15 mouse cellular contexts compared by ENCODE assay signal in genomic region chr17:66436811-66437210, GRCm38 (mm10). TPM values are rescaled to one million over a fixed set of nuclear protein-coding genes. Genes with fewer than 3 reads are reported as not detected.
DNase-seq lines count a peak whose midpoint lies in the region; ATAC-seq lines count a peak whose summit lies in the region.
"Had no signal": no experiment of that assay in that cellular context is flagged by ENCODE, and none has a peak within 500 bp of the region (broad histone marks: within the 10 kb centered on the region; RNA-seq: fewer than 3 reads in every experiment).

No protein-coding gene starts in this region.

- WGBS in embryonic facial prominence, embryonic 11.5 days = 75% methylated on average over 8 of the region's 8 CpGs
- WGBS in embryonic facial prominence, embryonic 10.5 days = 85% methylated on average over 8 of the region's 8 CpGs
- 39% methylated on average over 8 of the region's 8 CpGs for WGBS in hindbrain, embryonic 15.5 days

- no peaks in the 10 kb centered on the region; the same call in 1 of the 2 replicates for H3K4me1 ChIP-seq in embryonic facial prominence, embryonic 11.5 days (ENCODE audit: control insufficient read depth, insufficient read depth, low read length)
- H3K4me1 ChIP-seq in embryonic facial prominence, embryonic 10.5 days = peaks cover 37% of the 10 kb centered on the region
- H3K4me1 ChIP-seq in hindbrain, embryonic 15.5 days (replicated peaks) = peaks cover 37% of the 10 kb centered on the region

- H3K9ac ChIP-seq in embryonic facial prominence, embryonic 11.5 days (replicated peaks; ENCODE audit: low read length) = no peak overlapping the region
- H3K9ac ChIP-seq in hindbrain, embryonic 15.5 days = no peak overlapping the region

- no peak overlapping the region for H3K4me3 ChIP-seq in embryonic facial prominence, embryonic 11.5 days (ENCODE audit: low read depth, low read length)
- H3K4me3 ChIP-seq in embryonic facial prominence, embryonic 10.5 days = no peak overlapping the region
- H3K4me3 ChIP-seq in hindbrain, embryonic 15.5 days = no peak overlapping the region

- no peak overlapping the region for H3K4me2 ChIP-seq in embryonic facial prominence, embryonic 11.5 days (ENCODE audit: low read depth, low read length)
- no peak overlapping the region for H3K4me2 ChIP-seq in hindbrain, embryonic 15.5 days
- H3K4me2 ChIP-seq: liver, embryonic 11.5 days had no signal

- H3K36me3 ChIP-seq in embryonic facial prominence, embryonic 11.5 days (replicated peaks; ENCODE audit: control insufficient read depth, insufficient read depth, low read depth, low read length) = no peaks in the 10 kb centered on the region
- peaks cover 43% of the 10 kb centered on the region for H3K36me3 ChIP-seq in embryonic facial prominence, embryonic 10.5 days (replicated peaks)
- peaks cover 5% of the 10 kb centered on the region; the same call in 1 of the 2 replicates for H3K36me3 ChIP-seq in hindbrain, embryonic 15.5 days
- H3K36me3 ChIP-seq: G1E had no signal

- no peaks in the 10 kb centered on the region for H3K27me3 ChIP-seq in embryonic facial prominence, embryonic 11.5 days (ENCODE audit: control insufficient read depth, insufficient read depth, low read length)
- H3K27me3 ChIP-seq in embryonic facial prominence, embryonic 10.5 days (replicated peaks; ENCODE audit: low read depth, poor library complexity, severe bottlenecking) = no peaks in the 10 kb centered on the region
- H3K27me3 ChIP-seq in hindbrain, embryonic 15.5 days = no peaks in the 10 kb centered on the region

- H3K9me3 ChIP-seq in embryonic facial prominence, embryonic 11.5 days (replicated peaks; ENCODE audit: control insufficient read depth, low read length) = no peaks in the 10 kb centered on the region
- H3K9me3 ChIP-seq in embryonic facial prominence, embryonic 10.5 days = no peaks in the 10 kb centered on the region
- no peaks in the 10 kb centered on the region for H3K9me3 ChIP-seq in hindbrain, embryonic 15.5 days

- peak; percentile 60; the same call in 1 of the 2 replicates for ATAC-seq in embryonic facial prominence, embryonic 11.5 days (replicated peaks; ENCODE audit: insufficient number of reproducible peaks, low FRiP score, low TSS enrichment, low read depth)
- peak; percentile 39; the same call in 1 of the 2 replicates for ATAC-seq in hindbrain, embryonic 15.5 days (ENCODE audit: low FRiP score, low read depth)
- ATAC-seq: activated CD4-positive, CD25-positive, alpha-beta regulatory T cell, adult 4 months had no signal

- H3K27ac ChIP-seq in embryonic facial prominence, embryonic 11.5 days (replicated peaks; ENCODE audit: low read depth, low read length) = no peak overlapping the region
- no peak overlapping the region for H3K27ac ChIP-seq in embryonic facial prominence, embryonic 10.5 days (replicated peaks)
- no peak overlapping the region for H3K27ac ChIP-seq in hindbrain, embryonic 15.5 days (replicated peaks)
- H3K27ac ChIP-seq: kidney, postnatal 0 days had no signal

- no peak for DNase-seq in embryonic facial prominence, embryonic 11.5 days (ENCODE audit: low spot score)
- DNase-seq in embryonic facial prominence, embryonic 10.5 days (ENCODE audit: low spot score) = no peak
- DNase-seq in brain, adult 2 months (ENCODE audit: low read depth, low spot score) = peak; percentile 98
- DNase-seq in cerebellum, postnatal 25 days = peak; percentile 94 to 95
- DNase-seq in lung, postnatal 10 days = no peak
- DNase-seq in urinary bladder, postnatal 10 days (ENCODE audit: low spot score) = no peak
- DNase-seq in lung, postnatal 25 days (ENCODE audit: low spot score) = no peak
- DNase-seq: heart, adult 18-20 months; heart, postnatal 4 days; lung, postnatal 14 days had no signal

RNA-seq across cellular contexts. Expression of gene Mtcl1, which starts 12.7 kb away (rescaled TPM):
- polyA plus RNA-seq in embryonic facial prominence, embryonic 11.5 days (2014; fragmentation: Nextera tagmentation; extraction: Ambion mirVana) = 6.0 and 8.9 TPM in 2 replicates
- polyA plus RNA-seq in embryonic facial prominence, embryonic 10.5 days (2016; fragmentation: Nextera tagmentation; extraction: Ambion mirVana) = 13.2 and 22.3 TPM in 2 replicates
- polyA plus RNA-seq in hindbrain, embryonic 15.5 days (2015; fragmentation: Nextera tagmentation; extraction: Ambion mirVana) = 38.8 and 40.0 TPM in 2 replicates
- polyA plus RNA-seq: activated CD4-positive, CD25-positive, alpha-beta regulatory T cell, adult 4 months; G1E had no signal

Comparison
In these comparisons a context has a peak if more than half of its experiments do, and no peak if none do; other contexts are left out.
1. DNase-seq: peak in brain, adult 2 months (single experiment) and cerebellum, postnatal 25 days (2 of 2); none in embryonic facial prominence, embryonic 11.5 days (single experiment), embryonic facial prominence, embryonic 10.5 days (single experiment), lung, postnatal 10 days (single experiment), urinary bladder, postnatal 10 days (single experiment) and lung, postnatal 25 days (single experiment).